Mouse (Mus musculus) hematopoietic stem cell, adult 5-6 weeks (primary cell): Measurements from ENCODE around the gene Vmn1r192. TPM values are rescaled to one million over a fixed set of nuclear protein-coding genes. Genes with fewer than 3 reads are reported as not detected.
"Not testable (repeated sequence)": the region's sequence is repeated elsewhere in the genome, so short reads cannot be mapped to it uniquely, and the experiment has no call there.

Source experiments
- ATAC-seq, 2 experiments: fragments of 125-278 bp in 1 of 2; replicated peaks in 1 of 2; 2 replicates each; pipeline ENCODE4 v1.8.0; 2016 to 2017; ENCODE audit warnings: inconsistent platforms in 2 of 2, mild to moderate bottlenecking in 2 of 2, moderate number of reproducible peaks in 2 of 2, low read depth in 1 of 2, moderate TSS enrichment in 1 of 2; ENCODE audit not compliant: low FRiP score in 2 of 2, poor library complexity in 2 of 2, severe bottlenecking in 2 of 2, insufficient read depth in 1 of 2, low TSS enrichment in 1 of 2
- total RNA-seq: library from RNA; stranded (forward); fragments of 172-1452, 232-1000 nt; gene quantifications from 2 replicates; pipeline ENCODE4 v1.2.3, GENCODE M21; 2017

The Vmn1r192 gene
- not detected in 2 replicates for total RNA-seq

DNA sequence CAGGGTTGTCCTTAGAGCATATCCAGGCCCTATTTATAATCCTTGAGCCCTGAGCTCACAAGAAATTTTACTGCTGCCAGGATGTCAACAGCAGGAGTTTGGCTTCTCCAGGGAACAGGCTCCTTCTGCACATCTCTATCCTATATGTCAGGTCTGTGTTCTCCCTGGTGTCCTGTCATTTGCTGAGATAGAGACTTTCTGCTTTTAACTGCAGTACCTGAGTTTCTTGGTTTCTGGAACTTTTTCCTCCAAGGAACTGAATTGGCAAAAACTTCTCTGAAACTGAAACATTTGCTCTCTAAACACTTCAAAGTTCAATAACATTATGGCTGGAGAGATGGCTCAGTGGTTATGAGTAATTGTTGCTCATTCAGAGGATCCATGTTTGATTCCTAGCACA, at the start of gene Vmn1r192:
Gene Vmn1r192 (minus strand): TSS at position 101 of the 400 bp plus-strand sequence.
- no peak for ATAC-seq

DNA sequence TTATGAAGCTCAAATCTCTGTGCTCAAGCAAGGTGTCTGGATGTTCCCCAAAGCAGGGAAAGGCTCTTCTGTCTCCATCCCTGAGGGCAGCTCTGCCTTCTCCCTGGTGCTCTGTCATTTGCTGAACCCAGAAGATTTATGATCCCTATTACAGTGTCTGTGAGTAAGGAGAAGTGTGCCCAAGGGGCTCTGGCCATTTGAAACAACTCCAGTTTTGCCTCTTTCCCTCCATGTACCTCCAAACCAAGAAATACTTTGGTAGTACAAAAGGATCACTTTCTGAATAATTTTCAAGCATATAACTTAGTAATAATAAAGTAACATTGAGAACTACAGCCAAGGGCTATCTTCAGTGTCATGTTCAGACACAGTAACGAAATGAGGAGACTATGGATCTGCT, 32.1 kb upstream of the Vmn1r192 start, which contains the start of gene Vmn1r193:
Gene Vmn1r193 (minus strand): TSS at position 101 of the 400 bp plus-strand sequence.
- ATAC-seq = not testable (repeated sequence)

- ATAC-seq = not testable (repeated sequence)
Observed at GRCm38 (mm10) chr13:22192756-22193155, 1.8 kb upstream of the Vmn1r192 start.

- no peak for ATAC-seq
Observed at GRCm38 (mm10) chr13:22190385-22190784, 556 bp downstream of the Vmn1r192 start.

- ATAC-seq = no peak
Observed at GRCm38 (mm10) chr13:22189313-22189712, 1.6 kb downstream of the Vmn1r192 start.

DNA sequence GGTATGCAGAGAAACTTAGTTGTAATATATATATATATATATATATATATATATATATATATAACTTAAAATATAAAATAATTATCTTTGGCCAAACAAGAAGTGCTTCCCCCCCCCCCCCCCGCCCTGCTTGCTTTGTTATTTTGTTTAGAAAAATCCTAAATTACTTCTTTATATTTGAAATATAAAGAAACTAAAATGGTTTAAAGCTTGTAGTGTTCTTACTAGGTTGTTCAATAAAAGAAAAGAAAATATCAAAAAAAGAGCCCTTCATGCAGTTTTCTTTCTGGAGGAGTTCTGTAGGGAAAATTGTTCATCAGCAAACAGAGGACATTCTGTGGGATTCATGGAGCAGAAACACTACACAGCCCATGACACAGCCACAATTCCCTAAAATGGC, 7.1 kb downstream of the Vmn1r192 start, which contains the start of gene Vmn1r191:
Gene Vmn1r191 (minus strand): TSS at position 101 of the 400 bp plus-strand sequence.
- ATAC-seq = no peak

- ATAC-seq = no peak
Observed at GRCm38 (mm10) chr13:22168416-22168815, 22.5 kb downstream of the Vmn1r192 start.

DNA sequence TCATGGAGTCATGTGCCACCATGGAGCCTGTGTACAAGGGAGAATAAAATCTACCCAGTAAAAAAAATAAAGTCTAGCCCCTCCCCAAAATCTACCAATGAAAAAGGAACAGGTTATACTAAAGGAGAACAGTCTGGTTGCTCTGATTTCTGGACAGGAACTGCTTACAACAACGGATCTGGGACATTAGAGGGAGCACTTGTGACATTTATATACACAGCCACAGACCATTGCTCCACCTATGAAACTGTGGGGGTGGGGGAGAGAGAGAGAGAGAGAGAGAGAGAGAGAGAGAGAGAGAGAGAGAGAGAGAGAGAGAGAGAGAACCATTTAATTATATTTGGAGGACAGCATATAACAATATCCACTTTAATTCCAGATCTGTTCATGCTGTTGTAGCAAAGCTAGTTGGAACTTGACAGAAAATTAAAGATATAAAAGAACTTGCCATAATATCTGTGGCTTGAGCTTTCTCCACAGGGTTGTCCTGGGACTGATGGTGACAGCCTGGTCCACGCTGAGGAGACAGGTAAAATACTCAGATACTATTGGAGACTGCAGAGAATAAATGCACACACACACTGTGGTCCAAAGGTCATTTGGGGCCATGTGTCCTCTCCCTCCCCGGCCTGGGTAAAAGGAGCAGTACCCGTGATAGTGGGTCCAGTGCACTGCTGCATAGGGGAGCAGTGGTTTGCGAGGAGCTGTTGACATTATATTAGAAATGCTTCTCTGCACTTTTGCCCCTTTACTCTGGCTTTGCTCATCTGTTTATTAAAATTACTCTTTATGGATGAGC, 54.2 kb downstream of the Vmn1r192 start:
- not testable (repeated sequence) for ATAC-seq

Other genes with a start within 250 kb of the Vmn1r192 start
- gene Zfp184, start 246.0 kb downstream of the Vmn1r192 start, total RNA-seq = 18.3 and 26.9 TPM in 2 replicates
- not detected in 2 replicates for gene Pom121l2, start 209.9 kb downstream of the Vmn1r192 start, total RNA-seq
- gene Prss16, start 181.4 kb downstream of the Vmn1r192 start, total RNA-seq = 0.84 and 1.1 TPM in 2 replicates
- 573 and 874 TPM in 2 replicates for gene Hist1h2ah, start 155.6 kb downstream of the Vmn1r192 start, total RNA-seq
- gene Hist1h2bk, start 155.3 kb downstream of the Vmn1r192 start, total RNA-seq = 735 and 845 TPM in 2 replicates
- gene Hist1h4i, start 149.8 kb downstream of the Vmn1r192 start, total RNA-seq = 41.9 and 76.5 TPM in 2 replicates
- 548 and 583 TPM in 2 replicates for gene Hist1h2ag, start 148.2 kb downstream of the Vmn1r192 start, total RNA-seq
- 212 and 356 TPM in 2 replicates for gene Hist1h2bj, start 147.9 kb downstream of the Vmn1r192 start, total RNA-seq
- gene Vmn1r188, start 106.7 kb downstream of the Vmn1r192 start, total RNA-seq = not detected in 2 replicates
- not detected in 2 replicates for gene Vmn1r189, start 85.3 kb downstream of the Vmn1r192 start, total RNA-seq
- not detected in 2 replicates for gene Vmn1r191, start 7.2 kb downstream of the Vmn1r192 start, total RNA-seq
- gene Vmn1r193, start 32.0 kb upstream of the Vmn1r192 start, total RNA-seq = not detected in 2 replicates
- gene Vmn1r194, start 53.1 kb upstream of the Vmn1r192 start, total RNA-seq = not detected in 2 replicates
- not detected in 2 replicates for gene Vmn1r195, start 79.4 kb upstream of the Vmn1r192 start, total RNA-seq
- gene Vmn1r196, start 98.8 kb upstream of the Vmn1r192 start, total RNA-seq = not detected in 2 replicates
- gene Vmn1r197, start 133.4 kb upstream of the Vmn1r192 start, total RNA-seq = not detected in 2 replicates
- gene Vmn1r198, start 159.2 kb upstream of the Vmn1r192 start, total RNA-seq = not detected in 2 replicates
- gene Vmn1r199, start 188.7 kb upstream of the Vmn1r192 start, total RNA-seq = not detected in 2 replicates
- not detected in 2 replicates for gene Vmn1r200, start 199.2 kb upstream of the Vmn1r192 start, total RNA-seq